Mouse (Mus musculus): ENCODE data around the gene Gm9964.

Gene Gm9964

GRCm38 (mm10) chr11:79253542-79254390, 42.9 kb downstream of the Gm9964 start:
- DNase-seq (ENCODE audit: low spot score): no peak

GRCm38 (mm10) chr11:79252881-79253541, 43.7 kb downstream of the Gm9964 start:
- DNase-seq (ENCODE audit: low spot score): no peak
